Mouse (Mus musculus): ENCODE measurements around the gene Dlg2.

The Dlg2 gene

GRCm38 (mm10) chr7:92321786-92322185 is 1845.3 kb downstream of the Dlg2 start:
- DNase-seq: no peak

- DNase-seq: no peak
These were observed 1846.0 kb downstream of the Dlg2 start for GRCm38 (mm10) chr7:92322342-92323069.

GRCm38 (mm10) chr7:92323710-92324109 is 1847.2 kb downstream of the Dlg2 start:
- DNase-seq: peak in 1 of 2 experiments; percentile 10

DNA sequence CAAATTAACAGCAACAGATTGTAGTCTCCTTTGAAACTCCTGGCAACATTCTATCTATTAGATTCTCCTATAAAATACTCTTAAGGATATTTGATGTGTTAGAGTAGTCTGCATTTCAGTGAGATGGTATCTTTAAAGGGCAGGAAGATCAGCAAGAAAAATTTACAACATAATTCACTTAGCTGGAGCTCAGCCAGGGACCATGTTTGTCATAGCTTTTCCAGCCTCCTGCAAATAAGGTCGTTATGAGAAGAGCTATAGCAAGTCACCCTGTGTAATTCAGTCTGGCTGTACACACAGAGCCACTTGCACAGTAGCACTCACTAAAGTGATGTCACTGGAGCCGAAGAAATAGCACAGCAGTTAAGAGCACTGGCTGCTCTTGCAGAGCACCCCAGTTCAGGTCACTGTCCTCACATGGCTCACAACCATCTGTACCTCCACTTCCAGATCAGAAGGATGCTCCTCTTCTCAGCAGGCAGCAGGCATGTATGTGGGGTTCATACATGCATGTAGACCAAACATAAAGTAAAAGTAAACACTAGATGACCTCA is 1850.9 kb downstream of the Dlg2 start:
- no peak for DNase-seq

DNA sequence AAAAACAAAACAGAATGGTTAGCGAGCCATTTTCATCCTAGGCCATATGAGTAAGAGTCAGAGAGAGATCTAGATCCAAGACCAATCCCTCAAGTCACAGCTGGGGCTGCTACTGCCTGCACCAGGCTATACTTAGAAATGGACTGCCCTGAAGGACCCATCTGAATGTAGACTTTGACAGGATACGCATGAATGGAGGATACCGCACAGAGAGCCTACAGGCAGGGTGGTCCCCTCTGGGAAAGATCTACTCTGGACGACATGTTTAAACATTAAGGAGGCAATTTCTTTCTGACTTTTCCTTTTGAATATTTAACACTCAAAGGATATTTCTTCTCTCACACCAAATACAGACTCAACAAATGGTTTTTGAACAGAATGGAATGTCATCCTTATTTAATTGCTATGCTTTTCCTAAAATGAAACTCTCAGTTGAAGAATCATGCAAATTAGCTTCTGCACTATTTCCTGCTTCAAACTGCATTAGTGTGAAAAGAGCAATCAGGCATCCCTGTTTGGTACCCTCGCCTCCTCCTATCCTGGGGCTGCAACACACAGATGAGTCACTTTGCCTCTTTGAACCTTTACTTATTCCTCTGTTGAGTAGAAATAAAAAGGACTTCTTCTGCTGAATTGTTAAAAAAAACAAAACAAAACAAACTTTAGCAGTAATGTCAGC is 1856.9 kb downstream of the Dlg2 start:
- no peak for DNase-seq

GRCm38 (mm10) chr7:92356542-92356941 is 1880.1 kb downstream of the Dlg2 start:
- no peak for DNase-seq

GRCm38 (mm10) chr7:92363386-92363785 is 1886.9 kb downstream of the Dlg2 start:
- no peak for DNase-seq

GRCm38 (mm10) chr7:92363800-92364199 is 1887.3 kb downstream of the Dlg2 start:
- no peak for DNase-seq

- no peak for DNase-seq
These were observed 1890.6 kb downstream of the Dlg2 start for GRCm38 (mm10) chr7:92367111-92367510.

DNA sequence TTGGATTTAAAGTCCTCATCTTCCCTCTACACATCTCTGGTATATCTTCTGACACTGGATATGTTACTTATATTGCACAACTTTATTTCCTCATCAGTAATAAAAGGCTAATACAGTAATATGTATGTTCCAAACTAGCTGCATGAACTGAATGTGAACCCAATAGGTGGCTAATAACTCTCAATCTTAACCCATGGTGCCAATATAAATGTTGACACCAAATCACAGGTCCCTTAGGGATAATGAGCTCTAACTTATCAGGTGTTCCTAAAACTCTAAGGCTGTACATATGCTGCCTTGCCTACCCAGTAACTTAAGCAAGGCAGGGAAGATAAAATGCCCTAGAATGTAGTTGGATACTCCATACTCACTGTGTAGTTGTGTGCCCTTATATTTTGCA is 1894.0 kb downstream of the Dlg2 start:
- DNase-seq: no peak

- no peak for DNase-seq
These were observed 1895.2 kb downstream of the Dlg2 start for GRCm38 (mm10) chr7:92371638-92372037.

GRCm38 (mm10) chr7:92373863-92374357 is 1897.4 kb downstream of the Dlg2 start:
- DNase-seq: no peak

GRCm38 (mm10) chr7:92383913-92384484 is 1907.5 kb downstream of the Dlg2 start:
- DNase-seq: no peak

GRCm38 (mm10) chr7:92392052-92392640 is 1915.7 kb downstream of the Dlg2 start:
- no peak for DNase-seq

DNA sequence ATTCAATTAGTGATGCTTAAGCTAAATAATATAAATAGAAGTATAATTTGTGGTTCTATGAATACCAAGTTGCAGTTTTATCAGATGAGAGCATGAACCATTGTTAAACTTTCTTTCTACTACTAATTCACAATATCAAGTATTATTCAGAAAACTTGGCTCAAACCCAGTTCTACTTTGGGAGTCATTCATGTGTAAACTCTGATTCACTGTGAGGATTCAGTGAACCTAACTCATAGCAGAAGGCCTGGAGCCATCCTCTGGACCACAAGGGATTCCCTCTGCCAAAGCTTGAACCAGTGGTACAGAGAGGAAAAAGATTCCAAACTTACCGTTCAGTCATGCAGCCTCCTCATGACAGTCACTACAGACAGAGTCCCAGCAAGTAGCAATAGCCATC is 1920.3 kb downstream of the Dlg2 start:
- no peak for DNase-seq

GRCm38 (mm10) chr7:92398841-92399240 is 1922.4 kb downstream of the Dlg2 start:
- DNase-seq: no peak

DNA sequence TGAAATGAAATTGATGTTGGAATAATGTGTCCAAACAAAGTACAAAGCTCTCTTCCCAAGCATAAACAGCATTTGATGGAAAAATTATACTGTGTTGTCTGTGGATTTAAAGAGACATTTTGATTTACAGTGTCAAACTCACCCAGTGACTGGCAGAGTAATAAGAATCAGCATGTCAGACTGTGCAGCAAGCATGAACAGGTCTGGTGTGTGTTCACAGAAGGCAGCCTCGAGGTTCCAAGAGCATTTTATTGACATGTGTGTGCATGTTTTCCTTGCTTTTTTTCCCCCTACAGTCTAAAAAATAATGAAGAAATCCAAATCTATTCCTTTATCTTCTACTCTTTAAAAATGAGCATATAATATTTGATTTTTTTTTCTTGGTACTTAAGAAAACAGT is 1924.1 kb downstream of the Dlg2 start:
- DNase-seq: no peak

- no peak for DNase-seq
These were observed 1924.7 kb downstream of the Dlg2 start for GRCm38 (mm10) chr7:92401001-92401688.

GRCm38 (mm10) chr7:92408479-92408878 is 1932.0 kb downstream of the Dlg2 start:
- no peak for DNase-seq

GRCm38 (mm10) chr7:92420474-92420873 is 1944.0 kb downstream of the Dlg2 start:
- DNase-seq: no peak

- no peak for DNase-seq
These were observed 1946.5 kb downstream of the Dlg2 start for GRCm38 (mm10) chr7:92423017-92423416.

DNA sequence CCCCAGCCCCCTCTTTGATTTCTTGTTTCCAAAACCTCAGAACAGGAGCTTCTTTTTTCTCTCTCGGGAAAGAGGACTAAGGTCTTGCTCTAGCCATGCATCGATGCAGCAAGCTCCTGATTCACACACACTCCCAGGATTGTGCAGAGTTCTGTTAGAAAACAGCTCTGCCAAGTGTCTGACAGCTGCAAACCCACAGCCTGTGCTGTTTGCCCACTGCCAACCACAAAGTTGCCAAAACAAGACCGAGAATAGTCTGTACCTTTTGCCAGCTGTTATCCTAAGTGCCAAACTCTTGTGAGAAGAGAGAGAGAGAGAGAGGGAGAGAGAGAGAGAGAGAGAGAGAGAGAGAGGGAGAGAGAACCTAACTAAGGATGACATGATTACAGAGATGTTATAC is 1948.2 kb downstream of the Dlg2 start:
- DNase-seq: no peak

- DNase-seq: no peak
These were observed 1950.8 kb downstream of the Dlg2 start for GRCm38 (mm10) chr7:92427280-92427679.
